ENCODE assay signal across 28 mouse cellular contexts in the genomic region with DNA sequence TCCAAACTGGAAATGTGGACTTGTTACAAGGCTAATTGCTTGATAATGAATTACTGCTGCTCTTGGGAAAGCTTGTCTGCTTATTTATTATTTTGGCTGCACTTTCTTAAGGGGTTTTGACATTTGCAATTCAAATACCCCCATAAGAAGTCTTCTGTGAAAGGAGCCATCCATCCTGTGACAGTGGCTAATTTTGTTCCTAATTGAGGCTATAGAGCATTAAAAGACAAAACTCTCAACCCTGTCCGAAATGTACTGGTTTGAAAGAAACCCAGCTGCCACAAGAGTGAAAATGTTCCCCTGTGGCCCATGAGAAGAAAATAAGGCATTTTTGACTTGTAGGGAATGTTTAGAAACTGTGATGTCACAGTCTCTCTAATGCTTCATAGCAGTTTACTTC.
"Had no signal": no experiment of that assay in that cellular context is flagged by ENCODE, and none has a peak within 500 bp of the region (broad histone marks: within the 10 kb centered on the region; RNA-seq: fewer than 3 reads in every experiment).

No protein-coding gene starts in this region.

- H3K36me3 ChIP-seq: heart, embryonic 10.5 days; heart, embryonic 12.5 days; hindbrain, embryonic 10.5 days; hindbrain, embryonic 12.5 days; intestine, embryonic 15.5 days; limb, embryonic 10.5 days; limb, embryonic 12.5 days; liver, embryonic 13.5 days; liver, embryonic 15.5 days had no signal

- H3K9ac ChIP-seq: heart, embryonic 12.5 days; hindbrain, embryonic 12.5 days; hindbrain, embryonic 14.5 days; intestine, embryonic 15.5 days; limb, embryonic 12.5 days; liver, embryonic 13.5 days; liver, embryonic 15.5 days; liver, postnatal 0 days had no signal

- H3K27ac ChIP-seq: gastrocnemius, adult 2 months; heart, embryonic 10.5 days; hindbrain, embryonic 10.5 days; hindbrain, embryonic 12.5 days; hindbrain, embryonic 14.5 days; intestine, embryonic 15.5 days; layer of hippocampus, adult 2 months; left cerebral cortex, adult 2 months; limb, embryonic 10.5 days; limb, embryonic 12.5 days; liver, embryonic 13.5 days; liver, embryonic 15.5 days had no signal

- H3K4me3 ChIP-seq: gastrocnemius, adult 2 months; heart, embryonic 10.5 days; heart, embryonic 12.5 days; hindbrain, embryonic 10.5 days; hindbrain, embryonic 12.5 days; intestine, embryonic 15.5 days; layer of hippocampus, adult 2 months; left cerebral cortex, adult 2 months; limb, embryonic 10.5 days; limb, embryonic 12.5 days; liver, embryonic 13.5 days; liver, embryonic 15.5 days had no signal

- H3K9me3 ChIP-seq: heart, embryonic 10.5 days; heart, embryonic 12.5 days; hindbrain, embryonic 10.5 days; hindbrain, embryonic 12.5 days; intestine, embryonic 15.5 days; limb, embryonic 10.5 days; liver, embryonic 13.5 days; liver, embryonic 15.5 days had no signal

- DNase-seq: gastrocnemius, adult 2 months; gastrocnemius, postnatal 10 days; gastrocnemius, postnatal 25 days; heart, adult 18-20 months; heart, postnatal 10 days; heart, postnatal 4 days; kidney, adult 18-20 months; kidney, adult 8-10 months; kidney, postnatal 25 days; kidney, postnatal 4 days; liver; liver, embryonic 13.5 days; liver, postnatal 0 days had no signal

- H3K4me2 ChIP-seq: heart, embryonic 12.5 days; hindbrain, embryonic 12.5 days; hindbrain, embryonic 14.5 days; intestine, embryonic 15.5 days; limb, embryonic 12.5 days; liver, embryonic 11.5 days; liver, embryonic 13.5 days; liver, embryonic 15.5 days had no signal

- H3K27me3 ChIP-seq: heart, embryonic 12.5 days; hindbrain, embryonic 12.5 days; intestine, embryonic 15.5 days; limb, embryonic 12.5 days; liver, embryonic 13.5 days; liver, embryonic 15.5 days had no signal

- ATAC-seq: hindbrain, embryonic 16.5 days; inflammation-experienced regulatory T-cells, adult 6 months; intestine, embryonic 15.5 days; intestine, postnatal 0 days; liver, postnatal 0 days had no signal

- H3K4me1 ChIP-seq: heart, embryonic 10.5 days; heart, embryonic 12.5 days; hindbrain, embryonic 10.5 days; hindbrain, embryonic 12.5 days; intestine, embryonic 15.5 days; limb, embryonic 10.5 days; limb, embryonic 12.5 days; liver, embryonic 13.5 days; liver, embryonic 15.5 days had no signal
